Mouse (Mus musculus) spleen, postnatal 4 days (tissue): ENCODE results near the gene Pkhd1.
"Not testable (repeated sequence)": the region's sequence is repeated elsewhere in the genome, so short reads cannot be mapped to it uniquely, and the experiment has no call there.

Experiments used
- DNase-seq, 2 experiments: peaks; one replicate each; pipeline ENCODE4 v3.0.0; 2022; ENCODE audit warnings: low spot score in 2 of 2

Pkhd1 gene

DNA sequence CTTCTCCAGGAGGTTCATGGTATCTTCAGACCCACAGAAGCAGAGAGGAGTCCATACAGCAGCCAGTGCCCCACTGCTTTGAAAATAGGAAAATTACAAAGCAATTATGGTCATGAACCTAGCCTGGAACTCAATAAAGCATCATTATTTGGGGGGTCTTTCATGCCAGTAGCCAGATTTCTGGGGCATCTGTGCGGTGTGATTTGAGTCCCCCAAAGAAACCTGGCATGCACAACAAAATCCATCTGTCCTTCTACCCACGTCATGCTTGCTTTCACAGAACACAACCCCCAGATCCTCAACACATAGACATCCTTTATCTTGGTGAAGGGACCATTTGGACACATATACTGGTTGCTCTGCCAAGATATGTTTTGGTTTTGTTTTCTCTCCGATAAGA is 316.2 kb downstream of the Pkhd1 start:
- DNase-seq = no peak

- no peak for DNase-seq
Observed at GRCm38 (mm10) chr1:20288696-20289095, 329.2 kb downstream of the Pkhd1 start.

GRCm38 (mm10) chr1:20260403-20260802 is 357.5 kb downstream of the Pkhd1 start:
- no peak for DNase-seq

DNA sequence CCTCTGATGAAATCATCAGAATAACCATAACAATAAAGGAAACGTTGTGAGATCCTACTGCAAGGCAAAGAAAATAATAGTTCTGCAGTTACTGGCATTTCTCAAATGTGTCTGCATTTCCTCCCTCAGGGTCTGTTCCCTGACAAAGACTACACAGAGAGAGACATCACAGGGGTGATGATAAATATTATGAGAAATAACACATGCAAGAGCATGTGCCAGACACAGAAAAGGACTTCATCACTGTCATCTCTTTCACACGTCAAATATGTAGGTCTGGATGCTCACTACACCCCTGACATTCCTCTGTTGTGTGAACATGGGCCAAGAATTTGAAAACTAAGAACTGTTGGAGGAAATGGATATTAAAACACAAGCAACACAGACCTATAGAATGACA is 369.7 kb downstream of the Pkhd1 start:
- DNase-seq = no peak

- DNase-seq = no peak
Observed at GRCm38 (mm10) chr1:20216681-20217080, 401.2 kb downstream of the Pkhd1 start.

GRCm38 (mm10) chr1:20190444-20190843 is 427.4 kb downstream of the Pkhd1 start:
- no peak for DNase-seq

DNA sequence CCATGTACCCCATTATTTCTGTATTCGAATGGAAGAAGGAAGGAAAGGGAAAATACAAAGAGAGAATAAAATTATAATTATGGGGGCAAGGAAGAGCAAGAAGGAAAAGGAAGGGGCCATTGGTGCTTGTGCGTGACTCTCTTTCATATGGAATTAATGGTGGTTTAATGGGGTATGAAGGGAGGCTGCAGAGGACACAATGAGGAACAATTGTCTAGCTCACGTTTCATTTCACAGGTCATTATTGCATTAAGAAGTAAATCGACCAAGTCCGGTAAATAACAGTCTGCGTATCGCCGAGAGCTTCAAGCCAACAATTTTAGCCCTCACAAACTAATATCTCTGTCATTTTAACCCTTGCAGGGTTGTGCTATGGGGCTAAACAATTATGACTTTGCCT is 437.7 kb downstream of the Pkhd1 start:
- no peak for DNase-seq

- no peak for DNase-seq
Observed at GRCm38 (mm10) chr1:20171199-20171598, 446.7 kb downstream of the Pkhd1 start.

DNA sequence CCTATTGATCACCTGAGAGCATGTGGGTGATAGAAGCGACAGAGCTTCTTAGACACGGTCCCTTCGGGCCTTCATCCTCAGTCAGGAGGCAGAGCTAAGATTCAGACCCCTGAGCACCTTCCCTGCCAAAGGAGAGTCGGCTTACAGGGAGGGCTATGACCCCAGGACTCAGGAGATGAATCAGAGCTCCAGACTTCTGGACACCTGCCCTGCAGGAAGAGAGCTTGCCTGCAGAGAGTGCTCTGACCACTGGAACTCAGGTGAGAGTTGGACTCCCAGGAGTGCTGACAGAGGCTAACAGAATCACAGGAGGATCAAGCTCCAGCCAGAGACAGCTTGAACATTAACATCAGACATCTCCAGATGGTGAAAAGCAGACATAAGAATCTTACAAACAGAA is 467.2 kb downstream of the Pkhd1 start:
- DNase-seq = not testable (repeated sequence)

- no peak for DNase-seq
Observed at GRCm38 (mm10) chr1:20150016-20150415, 467.8 kb downstream of the Pkhd1 start.

DNA sequence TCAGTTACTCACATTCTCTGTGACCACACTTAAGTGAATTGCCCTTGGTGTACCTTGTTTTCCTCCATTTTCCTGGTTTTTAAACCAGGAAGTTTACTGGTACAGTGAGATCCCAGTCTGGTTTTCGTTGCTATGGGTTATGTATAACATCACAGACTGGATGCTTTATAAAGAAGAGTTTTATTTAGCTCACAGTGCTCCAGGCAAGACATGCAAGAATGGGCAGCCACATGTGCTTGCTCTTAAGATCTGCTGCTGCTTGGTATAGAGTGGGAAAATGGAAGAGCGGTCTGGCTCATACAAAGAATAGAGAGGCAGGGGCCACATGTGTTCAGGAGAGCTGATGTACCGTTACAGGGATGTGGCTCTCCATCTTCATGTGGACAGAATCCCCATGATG is 481.7 kb downstream of the Pkhd1 start:
- DNase-seq = no peak

GRCm38 (mm10) chr1:20135065-20135618 is 482.7 kb downstream of the Pkhd1 start:
- no peak for DNase-seq

DNA sequence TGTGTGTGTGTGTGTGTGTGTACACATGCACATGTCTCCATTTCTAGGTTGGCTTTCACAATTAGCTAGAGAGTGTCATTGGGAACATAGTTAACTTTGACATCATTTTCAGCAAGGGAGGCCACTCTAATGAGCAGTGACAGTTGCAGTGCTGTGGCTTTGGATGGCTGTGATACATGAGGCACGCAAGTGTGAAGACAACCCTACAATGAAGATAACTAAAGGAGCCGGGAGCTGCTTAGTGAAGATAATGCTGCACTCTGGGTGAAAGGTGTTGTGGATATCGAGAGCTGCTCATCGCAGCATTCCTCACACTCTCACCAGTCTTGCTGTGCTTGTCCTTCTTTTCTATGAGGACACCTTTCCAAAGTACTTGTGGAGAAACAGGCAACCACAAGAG is 484.2 kb downstream of the Pkhd1 start:
- DNase-seq = no peak

DNA sequence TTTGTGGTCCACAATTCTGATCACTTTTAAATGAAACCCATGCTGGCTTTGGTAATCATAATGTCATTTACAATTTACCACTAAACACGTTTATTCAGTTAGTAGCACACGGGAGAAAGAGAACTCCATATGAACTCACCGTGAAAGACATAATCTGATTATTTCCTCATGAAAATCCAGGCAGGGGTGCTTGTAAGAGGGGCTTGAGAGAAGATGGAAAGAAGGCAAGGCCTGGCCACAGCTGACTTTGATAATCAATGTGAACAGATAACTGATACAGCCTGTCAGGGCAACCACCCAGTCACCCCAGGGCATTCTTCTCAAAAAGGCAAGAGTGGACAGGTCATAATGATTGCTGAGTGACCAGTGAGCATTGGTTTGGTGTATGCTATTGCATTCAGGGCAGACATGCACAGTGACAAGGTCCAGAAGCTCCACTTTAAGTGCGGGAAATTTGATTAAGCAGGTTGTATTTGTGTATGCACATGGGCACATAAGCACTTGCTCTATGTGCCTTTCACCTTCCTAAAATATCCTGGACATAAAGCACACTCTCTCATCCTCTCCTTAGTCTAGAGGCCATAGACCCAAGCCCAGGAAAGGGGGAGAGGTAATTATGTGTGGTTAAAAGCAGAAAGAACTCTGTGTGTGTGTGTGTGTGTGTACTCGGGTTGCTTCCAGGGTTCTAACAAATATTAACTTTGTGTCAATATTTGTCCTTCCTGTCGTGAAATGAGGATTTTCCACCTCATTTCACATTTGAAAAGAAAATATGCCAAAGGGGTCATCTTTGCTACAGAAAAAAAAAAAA is 485.9 kb downstream of the Pkhd1 start:
- no peak for DNase-seq

- DNase-seq = no peak
Observed at GRCm38 (mm10) chr1:20117331-20117730, 500.5 kb downstream of the Pkhd1 start.

DNA sequence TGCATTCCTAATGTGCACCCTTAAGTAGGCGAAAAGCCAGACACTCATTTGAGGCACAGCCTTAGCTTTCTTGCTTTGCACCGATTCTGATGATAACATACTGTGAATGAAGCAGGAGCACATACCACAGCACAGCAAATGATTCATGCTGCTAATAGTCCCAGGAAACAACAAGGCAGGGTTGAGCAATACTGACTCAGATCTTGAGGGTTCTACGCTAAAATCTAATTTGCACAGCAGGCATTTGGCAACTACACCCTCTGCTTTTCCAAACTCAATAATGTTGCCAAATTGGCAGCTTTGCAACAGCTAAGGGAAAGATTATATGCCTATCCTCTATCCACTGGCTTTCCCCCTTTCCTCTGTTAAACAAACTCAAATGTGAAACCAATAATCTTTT is 548.1 kb downstream of the Pkhd1 start:
- no peak for DNase-seq

DNA sequence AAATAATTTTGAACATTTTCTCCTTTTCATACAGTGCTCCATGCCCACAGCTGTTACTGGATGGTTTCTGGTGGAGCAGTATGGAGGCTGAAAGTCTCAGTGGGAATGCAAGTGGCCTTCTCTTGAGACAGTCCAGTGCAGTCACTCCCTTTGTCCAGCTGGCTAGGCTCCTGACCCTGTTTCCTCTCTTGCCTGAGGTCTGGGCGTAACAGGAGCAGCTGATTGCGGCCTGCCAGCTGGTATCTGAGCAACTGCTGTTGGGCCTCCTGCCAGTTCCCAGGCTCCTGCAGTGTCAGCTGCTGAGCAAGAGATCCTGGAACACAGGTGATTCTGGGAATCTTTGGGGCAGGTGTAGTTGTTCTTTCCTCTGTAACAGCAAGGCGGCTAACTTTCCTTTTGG is 559.6 kb downstream of the Pkhd1 start:
- no peak for DNase-seq

DNA sequence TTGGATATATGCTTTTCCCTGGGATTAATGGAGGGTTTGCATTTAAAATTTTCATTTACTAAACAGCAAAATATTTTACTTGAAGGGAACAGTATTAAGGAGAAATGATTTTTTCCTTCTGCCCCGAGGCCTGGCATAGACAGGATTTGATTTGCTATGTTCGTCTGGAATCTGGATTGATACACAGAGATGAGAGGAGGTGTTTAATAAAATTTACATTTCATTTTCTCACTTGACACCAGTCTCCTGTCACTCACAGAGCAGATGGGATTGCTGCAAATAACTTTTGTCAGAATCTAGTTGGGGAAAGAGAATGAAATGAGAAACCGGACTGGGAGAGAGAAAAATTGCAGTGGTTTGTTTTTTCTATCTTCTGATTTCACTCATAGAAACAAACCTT is 578.5 kb downstream of the Pkhd1 start:
- DNase-seq = no peak

DNA sequence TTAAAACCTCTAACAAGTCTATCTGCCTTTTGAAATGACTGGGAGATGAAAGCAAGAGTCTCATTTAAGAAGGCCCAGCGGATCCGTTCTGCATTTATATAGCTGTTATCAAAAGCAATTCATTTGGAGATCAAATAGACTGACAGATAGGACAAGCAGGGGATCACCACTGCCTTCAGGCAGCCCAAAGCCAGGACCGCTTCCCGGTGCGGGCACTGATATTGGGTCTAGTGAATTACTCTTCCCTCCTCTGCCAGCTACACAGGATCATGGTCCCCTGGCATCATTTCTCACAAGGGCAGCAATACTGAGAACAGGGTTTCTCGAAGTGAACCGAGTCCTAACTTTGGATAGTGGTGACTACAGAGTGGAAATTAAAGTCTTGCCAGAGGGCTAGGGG is 582.6 kb downstream of the Pkhd1 start:
- DNase-seq = no peak

GRCm38 (mm10) chr1:20018198-20018925 is 599.5 kb downstream of the Pkhd1 start:
- DNase-seq = no peak

- no peak for DNase-seq
Observed at GRCm38 (mm10) chr1:20017619-20018018, 600.2 kb downstream of the Pkhd1 start.
